Mouse (Mus musculus) intestine, embryonic 15.5 days (tissue): Measurements from ENCODE around the gene B4galnt1. TPM values are rescaled to one million over a fixed set of nuclear protein-coding genes. Genes with fewer than 3 reads are reported as not detected.
A peak's percentile ranks its signal among the peaks of the same experiment; 100 is the strongest.

Source experiments
- ATAC-seq: fragments of 200-750 bp; cut with Nextera tagmentation; 2 replicates; pipeline ENCODE4 v1.8.0; 2017; ENCODE audit warnings: moderate TSS enrichment, moderate library complexity
- H3K27ac ChIP-seq: fragments of 300-500 bp; sonication (generic); 2 replicates; pipeline ENCODE4 v1.5.1; 2015; ENCODE audit warnings: mild to moderate bottlenecking, inconsistent platforms
- H3K27me3 ChIP-seq: fragments of 300-500 bp; sonication (generic); replicated peaks from 2 replicates; pipeline ENCODE4 v1.6.1; 2015; ENCODE audit warnings: inconsistent platforms
- H3K36me3 ChIP-seq: fragments of 300-500 bp; sonication (generic); 2 replicates; pipeline ENCODE4 v1.6.1; 2015; ENCODE audit warnings: inconsistent platforms
- H3K4me1 ChIP-seq: fragments of 300-500 bp; sonication (generic); replicated peaks from 2 replicates; pipeline ENCODE4 v1.6.1; 2015; ENCODE audit warnings: inconsistent platforms
- H3K4me2 ChIP-seq: fragments of 300-500 bp; sonication (generic); replicated peaks from 2 replicates; pipeline ENCODE4 v1.6.1; 2015; ENCODE audit warnings: mild to moderate bottlenecking, inconsistent platforms
- H3K4me3 ChIP-seq: fragments of 300-500 bp; sonication (generic); replicated peaks from 2 replicates; pipeline ENCODE4 v1.5.1; 2015; ENCODE audit warnings: inconsistent platforms
- H3K9ac ChIP-seq: fragments of 300-500 bp; sonication (generic); 2 replicates; pipeline ENCODE4 v1.6.1; 2015; ENCODE audit warnings: inconsistent platforms
- H3K9me3 ChIP-seq: fragments of 300-500 bp; sonication (generic); 2 replicates; pipeline ENCODE4 v1.6.1; 2016; ENCODE audit warnings: inconsistent platforms
- WGBS: fragments of 180-500 bp; shearing (Covaris S2); methylation state at CpG from one replicate; pipeline ENCODE4 v1.1.7; 2015; 5-methylcytosine and 5-hydroxymethylcytosine counted together
- polyA plus RNA-seq: library from polyadenylated mRNA; unstranded; fragments of >200 nt; fragmentation: Nextera tagmentation; extraction: Ambion mirVana; gene quantifications from 2 replicates; pipeline ENCODE4 v1.2.1, GENCODE M21; 2015

Gene B4galnt1
- polyA plus RNA-seq, 1 experiment from 2014 or later, result 52.5 TPM

GRCm38 (mm10) chr10:127164190-127164589 lies 835 bp upstream of the B4galnt1 start:
- Histone ChIP-seq H3K4me1 (peaks cover 10% of the 10 kb centered on the region), H3K4me2 (no peak overlapping the region; the same call in 1 of the 2 replicates), H3K4me3 (no peak overlapping the region), H3K9ac (no peak overlapping the region), H3K27ac (no peak overlapping the region), H3K9me3 (no peaks in the 10 kb centered on the region), H3K27me3 (peaks cover 19% of the 10 kb centered on the region), H3K36me3 (no peaks in the 10 kb centered on the region)
- WGBS, result 90% methylated on average over 4 of the region's 4 CpGs
- no peak for ATAC-seq

GRCm38 (mm10) chr10:127165354-127165653 lies 279 bp downstream of the B4galnt1 start:
- peak overlapping the region; percentile 84 for H3K27ac ChIP-seq
- peaks cover 29% of the 10 kb centered on the region for H3K27me3 ChIP-seq

GRCm38 (mm10) chr10:127165654-127166403 lies 804 bp downstream of the B4galnt1 start:
- ATAC-seq, result peak; percentile 60
- Histone ChIP-seq H3K4me1 (peaks cover 22% of the 10 kb centered on the region), H3K9ac (peak overlapping the region; percentile 62), H3K36me3 (no peaks in the 10 kb centered on the region), H3K4me3 (peak overlapping the region; percentile 66), H3K27ac (peak overlapping the region; percentile 84), H3K4me2 (peak overlapping the region; percentile 99), H3K9me3 (no peaks in the 10 kb centered on the region), H3K27me3 (peaks cover 34% of the 10 kb centered on the region)
- under 1% methylated on average over 56 of the region's 56 CpGs for WGBS

More at GRCm38 (mm10) chr10:127165354-127165653, 279 bp downstream of the B4galnt1 start:
- ATAC-seq, result peak; percentile 48
- Histone ChIP-seq H3K9me3 (no peaks in the 10 kb centered on the region), H3K9ac (peak overlapping the region; percentile 62), H3K4me3 (peak overlapping the region; percentile 66), H3K4me2 (peak overlapping the region; percentile 99), H3K36me3 (no peaks in the 10 kb centered on the region), H3K4me1 (peaks cover 17% of the 10 kb centered on the region)
- under 1% methylated on average over 42 of the region's 42 CpGs for WGBS

- 3% methylated on average over 11 of the region's 11 CpGs for WGBS
- H3K27ac ChIP-seq, result peak overlapping the region; percentile 84
Measured at GRCm38 (mm10) chr10:127166404-127166715, 1.3 kb downstream of the B4galnt1 start.

GRCm38 (mm10) chr10:127166771-127167613 lies 2.0 kb downstream of the B4galnt1 start:
- Histone ChIP-seq H3K9me3 (no peaks in the 10 kb centered on the region), H3K4me3 (peak overlapping the region; percentile 66), H3K27me3 (peaks cover 34% of the 10 kb centered on the region), H3K4me1 (peaks cover 25% of the 10 kb centered on the region), H3K4me2 (peak overlapping the region; percentile 99), H3K36me3 (no peaks in the 10 kb centered on the region; the same call in 1 of the 2 replicates), H3K27ac (peak overlapping the region; percentile 84), H3K9ac (peak overlapping the region; percentile 62)
- ATAC-seq, result no peak
- WGBS, result 26% methylated on average over 15 of the region's 15 CpGs

More at GRCm38 (mm10) chr10:127166404-127166715, 1.3 kb downstream of the B4galnt1 start:
- Histone ChIP-seq H3K9me3 (no peaks in the 10 kb centered on the region), H3K9ac (peak overlapping the region; percentile 62), H3K4me1 (peaks cover 25% of the 10 kb centered on the region), H3K36me3 (no peaks in the 10 kb centered on the region), H3K4me3 (peak overlapping the region; percentile 66), H3K4me2 (peak overlapping the region; percentile 99), H3K27me3 (peaks cover 34% of the 10 kb centered on the region)
- ATAC-seq, result no peak

GRCm38 (mm10) chr10:127167614-127168192 lies 2.7 kb downstream of the B4galnt1 start:
- no peaks in the 10 kb centered on the region; the same call in 1 of the 2 replicates for H3K36me3 ChIP-seq
- H3K4me1 ChIP-seq, result peaks cover 25% of the 10 kb centered on the region
- 21% methylated on average over 10 of the region's 10 CpGs for WGBS
- H3K4me3 ChIP-seq, result peak overlapping the region; percentile 66
- H3K27me3 ChIP-seq, result peaks cover 34% of the 10 kb centered on the region
- H3K9ac ChIP-seq, result peak overlapping the region; percentile 62; the same call in 1 of the 2 replicates
- peak overlapping the region; percentile 99 for H3K4me2 ChIP-seq
- no peaks in the 10 kb centered on the region for H3K9me3 ChIP-seq
- no peak for ATAC-seq
- peak overlapping the region; percentile 65 for H3K27ac ChIP-seq

- 14% methylated on average over 22 of the region's 22 CpGs for WGBS
- 0 out of 2 replicates have a peak overlapping the region, but pooled peaks have one; percentile 17 for H3K9ac ChIP-seq
- H3K4me3 ChIP-seq, result peak overlapping the region; percentile 38
- H3K4me1 ChIP-seq, result peaks cover 25% of the 10 kb centered on the region
- H3K36me3 ChIP-seq, result no peaks in the 10 kb centered on the region; the same call in 1 of the 2 replicates
- H3K27ac ChIP-seq, result no peak overlapping the region
- ATAC-seq, result no peak
- peaks cover 34% of the 10 kb centered on the region for H3K27me3 ChIP-seq
- no peaks in the 10 kb centered on the region for H3K9me3 ChIP-seq
- H3K4me2 ChIP-seq, result peak overlapping the region; percentile 77
Measured at GRCm38 (mm10) chr10:127170002-127170401, 5.0 kb downstream of the B4galnt1 start.

GRCm38 (mm10) chr10:127170837-127171272 lies 5.8 kb downstream of the B4galnt1 start:
- Histone ChIP-seq H3K4me3 (peak overlapping the region; percentile 38), H3K4me2 (peak overlapping the region; percentile 77), H3K9ac (peak overlapping the region; percentile 17; the same call in 1 of the 2 replicates), H3K9me3 (no peaks in the 10 kb centered on the region), H3K36me3 (no peaks in the 10 kb centered on the region; the same call in 1 of the 2 replicates), H3K27me3 (peaks cover 31% of the 10 kb centered on the region), H3K27ac (no peak overlapping the region), H3K4me1 (peaks cover 21% of the 10 kb centered on the region)
- peak; percentile 70 for ATAC-seq
- 3% methylated on average over 29 of the region's 29 CpGs for WGBS

GRCm38 (mm10) chr10:127171631-127172200 lies 6.7 kb downstream of the B4galnt1 start:
- H3K9me3 ChIP-seq, result no peaks in the 10 kb centered on the region
- H3K4me2 ChIP-seq, result no peak overlapping the region
- no peaks in the 10 kb centered on the region; the same call in 1 of the 2 replicates for H3K36me3 ChIP-seq
- H3K27ac ChIP-seq, result no peak overlapping the region
- no peak for ATAC-seq
- WGBS, result 90% methylated on average over 15 of the region's 15 CpGs
- H3K9ac ChIP-seq, result no peak overlapping the region
- peaks cover 18% of the 10 kb centered on the region for H3K4me1 ChIP-seq
- H3K27me3 ChIP-seq, result peaks cover 29% of the 10 kb centered on the region
- no peak overlapping the region for H3K4me3 ChIP-seq

- Histone ChIP-seq H3K4me2 (no peak overlapping the region), H3K27me3 (peaks cover 30% of the 10 kb centered on the region), H3K27ac (no peak overlapping the region), H3K9ac (no peak overlapping the region), H3K36me3 (no peaks in the 10 kb centered on the region; the same call in 1 of the 2 replicates), H3K9me3 (no peaks in the 10 kb centered on the region), H3K4me1 (peaks cover 26% of the 10 kb centered on the region), H3K4me3 (no peak overlapping the region)
- WGBS, result 82% methylated on average over 16 of the region's 16 CpGs
- ATAC-seq, result no peak
Measured at GRCm38 (mm10) chr10:127173148-127174065, 8.4 kb downstream of the B4galnt1 start.

GRCm38 (mm10) chr10:127174170-127174569 lies 9.1 kb downstream of the B4galnt1 start:
- Histone ChIP-seq H3K4me2 (no peak overlapping the region), H3K9ac (no peak overlapping the region), H3K27me3 (peaks cover 34% of the 10 kb centered on the region), H3K36me3 (no peaks in the 10 kb centered on the region; the same call in 1 of the 2 replicates), H3K27ac (no peak overlapping the region), H3K4me3 (no peak overlapping the region), H3K9me3 (no peaks in the 10 kb centered on the region), H3K4me1 (peaks cover 30% of the 10 kb centered on the region)
- 89% methylated on average over 7 of the region's 7 CpGs for WGBS
- ATAC-seq, result no peak
